Mouse (Mus musculus) heart, adult 2 months (tissue): Measurements from ENCODE around the gene Noto.

Experiments used
- CTCF ChIP-seq: fragments of 200-600 bp; IDR thresholded peaks from 2 replicates; pipeline ENCODE4 v1.8.1; 2022; ENCODE audit warnings: antibody characterized with exemption, mild to moderate bottlenecking, moderate library complexity
- POLR2A ChIP-seq: fragments of 200-500 bp; IDR thresholded peaks from 2 replicates; pipeline ENCODE4 v1.6.1; 2011; ENCODE audit warnings: mild to moderate bottlenecking, low read depth, low read length, control low read depth; ENCODE audit not compliant: insufficient read depth

- peak; percentile 73 for TF ChIP-seq CTCF
- no peak for TF ChIP-seq POLR2A
Measured at GRCm38 (mm10) chr6:85397165-85397564, 26.5 kb upstream of the Noto start.
